Mouse (Mus musculus) effector memory CD4-positive, alpha-beta T cell, adult 7 months (primary cell): Measurements from ENCODE around the gene Hist2h3c2. TPM values are rescaled to one million over a fixed set of nuclear protein-coding genes. Genes with fewer than 3 reads are reported as not detected.

Experiments
- polyA plus RNA-seq: library from polyadenylated mRNA; unstranded; fragments of 100-300 nt; shearing (Covaris generic); gene quantifications from one replicate; pipeline ENCODE4 v1.2.1, GENCODE M21; 2017

Hist2h3c2 gene
- not detected for polyA plus RNA-seq

GRCm38 (mm10) chr3:96238954-96239793 lies at the start of gene Hist2h3c2:
Hist2h3c2 (minus strand) TSS chr3:96239127.

DNA sequence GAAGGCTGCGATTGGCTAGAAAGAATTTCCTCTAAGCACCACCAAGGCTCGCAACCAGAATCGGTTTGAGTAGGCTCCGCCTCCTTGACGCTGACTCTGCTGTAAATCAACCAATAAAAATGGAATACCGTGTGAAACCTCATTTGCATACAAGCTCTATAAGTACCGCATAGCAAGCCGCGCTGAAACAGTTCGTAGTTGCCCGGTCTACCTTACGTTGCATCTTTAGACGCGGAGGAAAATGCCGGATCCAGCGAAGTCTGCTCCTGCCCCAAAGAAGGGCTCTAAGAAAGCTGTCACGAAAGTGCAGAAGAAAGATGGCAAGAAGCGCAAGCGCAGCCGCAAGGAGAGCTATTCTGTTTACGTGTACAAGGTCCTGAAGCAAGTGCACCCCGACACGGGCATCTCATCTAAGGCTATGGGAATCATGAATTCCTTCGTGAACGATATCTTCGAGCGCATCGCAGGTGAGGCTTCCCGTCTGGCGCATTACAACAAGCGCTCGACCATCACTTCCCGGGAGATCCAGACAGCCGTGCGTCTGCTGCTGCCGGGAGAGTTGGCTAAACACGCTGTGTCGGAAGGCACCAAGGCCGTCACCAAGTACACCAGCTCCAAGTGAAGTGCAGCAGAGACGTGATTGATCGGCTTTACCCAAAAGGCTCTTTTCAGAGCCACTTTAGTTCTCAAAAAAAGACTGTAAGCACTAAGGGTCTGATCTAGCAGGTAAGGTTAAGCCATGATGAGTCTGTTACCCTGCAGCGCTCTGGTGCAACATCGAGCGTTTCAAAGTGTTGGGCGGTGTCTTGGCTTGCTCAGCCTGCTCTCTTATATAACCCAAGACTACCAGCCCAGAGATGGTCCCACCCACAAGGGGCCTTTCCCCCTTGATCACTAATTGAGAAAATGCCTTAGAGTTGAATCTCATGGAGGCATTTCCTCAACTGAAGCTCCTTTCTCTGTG lies 30.9 kb upstream of the Hist2h3c2 start, which contains the start of gene Hist2h2bb:
Hist2h2bb (plus strand) TSS at position 242 of the 964 bp plus-strand sequence.

DNA sequence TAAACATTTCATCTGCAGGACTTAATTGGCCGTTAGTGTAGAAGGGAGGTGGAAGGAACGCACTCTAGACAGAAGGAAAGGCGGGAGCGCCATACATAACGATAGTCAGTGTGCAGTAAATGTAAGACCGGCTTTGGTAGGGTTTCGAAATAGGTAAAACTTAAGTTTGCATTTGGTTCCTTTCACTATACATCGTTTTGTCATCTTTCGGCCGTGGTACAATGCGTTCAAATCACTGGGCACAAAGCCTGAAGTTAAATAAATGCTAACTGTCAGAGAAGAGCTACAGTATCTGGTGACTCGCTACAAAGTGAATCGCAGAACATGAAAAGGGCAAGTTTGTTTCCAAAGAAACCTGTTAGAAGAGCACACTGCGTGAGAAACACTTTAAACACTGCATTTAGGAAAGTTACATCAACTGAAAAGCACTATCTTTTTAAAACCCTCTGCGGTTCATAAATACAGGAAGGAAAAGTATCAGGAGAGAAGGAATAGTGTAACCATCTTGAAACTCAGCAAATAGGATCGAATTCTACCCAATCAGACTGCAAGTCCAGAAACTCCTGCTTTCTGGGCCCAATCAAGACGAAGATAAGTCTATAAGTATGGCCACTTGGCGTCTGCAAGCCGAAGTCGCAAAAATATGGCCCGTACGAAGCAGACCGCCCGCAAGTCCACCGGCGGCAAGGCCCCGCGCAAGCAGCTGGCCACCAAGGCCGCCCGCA lies 29.3 kb upstream of the Hist2h3c2 start, which contains the start of gene Hist2h3b:
Hist2h3b (plus strand) TSS at position 604 of the 725 bp plus-strand sequence.

GRCm38 (mm10) chr3:96262979-96263550 lies 24.1 kb upstream of the Hist2h3c2 start, which contains the start of gene Hist2h4:
Hist2h4 (minus strand) TSS chr3:96263311.

GRCm38 (mm10) chr3:96246427-96246856 lies 7.5 kb upstream of the Hist2h3c2 start, which contains the start of gene Hist2h3c1:
Hist2h3c1 (plus strand) TSS chr3:96246685.

GRCm38 (mm10) chr3:96245003-96245886 lies 6.3 kb upstream of the Hist2h3c2 start, which contains the start of gene Hist2h2aa1:
Hist2h2aa1 (plus strand) TSS chr3:96245497.

DNA sequence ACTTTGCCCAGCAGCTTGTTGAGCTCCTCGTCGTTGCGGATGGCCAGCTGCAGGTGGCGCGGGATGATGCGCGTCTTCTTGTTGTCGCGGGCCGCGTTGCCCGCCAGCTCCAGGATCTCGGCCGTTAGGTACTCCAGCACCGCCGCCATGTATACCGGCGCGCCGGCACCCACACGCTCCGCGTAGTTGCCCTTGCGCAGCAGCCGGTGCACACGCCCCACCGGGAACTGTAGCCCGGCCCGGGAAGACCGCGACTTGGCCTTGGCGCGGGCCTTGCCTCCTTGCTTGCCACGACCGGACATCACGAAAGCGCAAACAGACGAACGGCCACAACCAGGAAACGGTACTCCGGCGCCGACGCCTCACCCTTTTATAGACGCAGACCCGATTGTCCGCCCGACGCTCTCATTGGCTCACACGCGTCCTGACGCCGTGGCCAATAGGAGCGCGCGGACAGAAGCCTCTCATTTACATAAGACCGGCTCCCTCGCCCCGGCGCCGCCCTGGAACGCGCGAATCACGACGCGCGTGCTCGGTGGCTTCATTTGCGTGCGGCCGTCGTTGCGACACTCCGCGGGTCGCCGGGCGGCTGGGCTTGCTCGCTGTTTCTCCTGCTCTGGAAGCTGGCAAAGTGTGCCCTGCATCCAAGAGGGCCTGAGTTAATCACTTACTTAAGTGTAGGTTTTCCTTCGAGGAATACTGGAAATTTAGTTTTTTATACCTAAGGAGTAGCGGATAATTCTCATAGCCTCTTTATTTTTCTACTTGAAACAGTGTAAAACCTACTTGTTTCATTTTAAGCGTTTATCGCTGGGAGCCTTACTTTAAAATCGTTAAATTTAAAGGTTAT lies 1.2 kb upstream of the Hist2h3c2 start, which contains the start of gene Hist2h2aa2:
Hist2h2aa2 (minus strand) TSS at position 328 of the 850 bp plus-strand sequence.

DNA sequence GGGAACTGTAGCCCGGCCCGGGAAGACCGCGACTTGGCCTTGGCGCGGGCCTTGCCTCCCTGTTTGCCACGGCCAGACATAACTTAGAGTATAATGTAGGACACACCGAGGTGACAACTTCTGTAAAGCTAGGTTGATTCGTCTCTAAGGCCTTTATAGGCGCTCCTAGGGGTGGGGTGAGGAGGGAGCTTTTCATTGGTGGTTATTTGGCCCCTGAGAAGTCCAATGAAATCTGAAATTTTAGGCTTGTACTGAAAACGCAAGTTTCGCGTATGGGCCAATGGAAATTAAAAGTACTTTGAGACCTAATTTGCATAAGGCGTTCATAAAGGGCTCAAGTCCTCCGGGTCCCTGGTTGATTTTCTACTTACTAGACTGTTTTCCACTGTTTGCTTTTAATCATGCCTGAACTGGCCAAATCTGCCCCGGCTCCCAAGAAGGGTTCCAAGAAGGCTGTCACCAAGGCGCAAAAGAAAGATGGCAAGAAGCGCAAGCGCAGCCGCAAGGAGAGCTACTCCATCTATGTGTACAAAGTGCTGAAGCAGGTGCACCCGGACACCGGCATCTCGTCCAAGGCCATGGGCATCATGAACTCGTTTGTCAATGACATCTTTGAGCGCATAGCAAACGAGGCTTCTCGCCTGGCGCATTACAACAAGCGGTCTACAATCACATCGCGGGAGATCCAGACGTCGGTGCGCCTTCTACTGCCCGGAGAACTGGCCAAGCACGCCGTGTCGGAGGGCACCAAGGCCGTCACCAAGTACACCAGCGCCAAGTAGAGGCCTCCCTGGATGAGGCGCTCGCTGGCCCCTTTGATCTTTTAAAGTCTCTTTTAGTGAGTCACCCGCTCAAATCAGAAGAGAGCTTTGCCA lies 17.9 kb downstream of the Hist2h3c2 start, which contains the start of the genes Hist2h2ac and Hist2h2be:
Hist2h2ac (minus strand) TSS at position 116 of the 875 bp plus-strand sequence.
Hist2h2be (plus strand) TSS at position 355 of the 875 bp plus-strand sequence.

DNA sequence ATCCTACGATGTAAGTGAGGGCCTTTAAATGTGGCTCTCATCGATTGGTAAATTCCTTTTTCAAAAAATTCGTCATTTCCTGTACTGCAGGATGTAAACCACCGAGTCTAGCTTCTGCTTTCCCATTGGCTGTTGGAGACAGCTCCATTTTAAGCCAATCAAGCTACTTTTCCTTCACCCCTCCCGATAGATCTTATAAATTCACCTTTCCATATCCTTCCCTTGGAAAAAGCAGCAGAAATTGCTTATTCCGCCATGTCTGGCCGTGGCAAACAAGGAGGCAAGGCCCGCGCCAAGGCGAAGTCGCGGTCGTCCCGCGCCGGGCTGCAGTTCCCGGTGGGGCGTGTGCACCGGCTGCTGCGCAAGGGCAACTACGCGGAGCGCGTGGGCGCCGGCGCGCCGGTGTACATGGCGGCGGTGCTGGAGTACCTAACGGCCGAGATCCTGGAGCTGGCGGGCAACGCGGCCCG lies 19.2 kb downstream of the Hist2h3c2 start, which contains the start of the genes Bola1 and Hist2h2ab:
Bola1 (minus strand) TSS at position 49 of the 470 bp plus-strand sequence.
Hist2h2ab (plus strand) TSS at position 205 of the 470 bp plus-strand sequence.

Other genes starting within 250 kb of the Hist2h3c2 start
- 4.8 TPM for gene Plekho1, start 243.1 kb downstream of the Hist2h3c2 start, polyA plus RNA-seq
- 19.4 TPM for gene Vps45, start 180.7 kb downstream of the Hist2h3c2 start, polyA plus RNA-seq
- gene Otud7b, start 134.6 kb downstream of the Hist2h3c2 start, polyA plus RNA-seq = 12.6 TPM
- gene Mtmr11, start 77.1 kb downstream of the Hist2h3c2 start, polyA plus RNA-seq = 0.37 TPM
- 123 TPM for gene Sf3b4, start 66.8 kb downstream of the Hist2h3c2 start, polyA plus RNA-seq
- 0.40 TPM for gene Sv2a, start 58.0 kb downstream of the Hist2h3c2 start, polyA plus RNA-seq
- gene Bola1, start 19.4 kb downstream of the Hist2h3c2 start, polyA plus RNA-seq = 7.2 TPM
- 1.2 TPM for gene Hist2h2ab, start 19.3 kb downstream of the Hist2h3c2 start, polyA plus RNA-seq
- gene Hist2h2ac, start 18.2 kb downstream of the Hist2h3c2 start, polyA plus RNA-seq = 9.3 TPM
- gene Hist2h2be, start 18.0 kb downstream of the Hist2h3c2 start, polyA plus RNA-seq = 1.2 TPM
- gene Hist2h2aa2, start 1.1 kb upstream of the Hist2h3c2 start, polyA plus RNA-seq = 35.5 TPM
- gene Hist2h2aa1, start 6.4 kb upstream of the Hist2h3c2 start, polyA plus RNA-seq = not detected
- not detected for gene Hist2h3c1, start 7.6 kb upstream of the Hist2h3c2 start, polyA plus RNA-seq
- gene Hist2h4, start 24.2 kb upstream of the Hist2h3c2 start, polyA plus RNA-seq = 1.7 TPM
- 5.1 TPM for gene Hist2h3b, start 29.5 kb upstream of the Hist2h3c2 start, polyA plus RNA-seq
- gene Hist2h2bb, start 30.6 kb upstream of the Hist2h3c2 start, polyA plus RNA-seq = 4.8 TPM
- gene Fcgr1, start 54.8 kb upstream of the Hist2h3c2 start, polyA plus RNA-seq = not detected
- gene BC107364, start 213.2 kb upstream of the Hist2h3c2 start, polyA plus RNA-seq = not detected